Mouse (Mus musculus) stomach, embryonic 16.5 days (tissue): ENCODE results near the gene Cul9. TPM values are rescaled to one million over a fixed set of nuclear protein-coding genes. Genes with fewer than 3 reads are reported as not detected.
"Not testable (repeated sequence)": the region's sequence is repeated elsewhere in the genome, so short reads cannot be mapped to it uniquely, and the experiment has no call there.

Experiments
- ATAC-seq: fragments of 200-750 bp; cut with Nextera tagmentation; 2 replicates; pipeline ENCODE4 v1.8.0; 2017; ENCODE audit warnings: moderate number of reproducible peaks, moderate TSS enrichment; ENCODE audit not compliant: insufficient read depth, low FRiP score
- H3K27ac ChIP-seq: fragments of 300-500 bp; sonication (generic); 2 replicates; pipeline ENCODE4 v1.5.1; 2014; ENCODE audit warnings: low read length
- H3K27me3 ChIP-seq: fragments of 300-500 bp; sonication (generic); 2 replicates; pipeline ENCODE4 v1.6.1; 2014; ENCODE audit warnings: low read length, control low read depth, mixed read lengths; ENCODE audit not compliant: control insufficient read depth, insufficient read depth
- H3K36me3 ChIP-seq: fragments of 300-500 bp; sonication (generic); 2 replicates; pipeline ENCODE4 v1.6.1; 2014; ENCODE audit warnings: low read length; ENCODE audit not compliant: control insufficient read depth, insufficient read depth
- H3K4me1 ChIP-seq: fragments of 300-500 bp; sonication (generic); 2 replicates; pipeline ENCODE4 v1.6.1; 2014; ENCODE audit warnings: low read length, control low read depth, mixed read lengths; ENCODE audit not compliant: control insufficient read depth, insufficient read depth
- H3K4me2 ChIP-seq: fragments of 300-500 bp; sonication (generic); 2 replicates; pipeline ENCODE4 v1.6.1; 2014; ENCODE audit warnings: low read depth, low read length, mixed read lengths
- H3K4me3 ChIP-seq: fragments of 300-500 bp; sonication (generic); replicated peaks from 2 replicates; pipeline ENCODE4 v1.5.1; 2014; ENCODE audit warnings: mild to moderate bottlenecking, low read length
- H3K9ac ChIP-seq: fragments of 300-500 bp; sonication (generic); 2 replicates; pipeline ENCODE4 v1.6.1; 2014; ENCODE audit warnings: low read length
- H3K9me3 ChIP-seq: fragments of 300-500 bp; sonication (generic); replicated peaks from 2 replicates; pipeline ENCODE4 v1.6.1; 2016; ENCODE audit warnings: low read length, control low read depth; ENCODE audit not compliant: control insufficient read depth
- WGBS: fragments of 180-500 bp; shearing (Covaris S2); extraction: QIAGEN DNeasy Blood & Tissue Kit; methylation state at CpG from one replicate; pipeline ENCODE4 v1.1.7; 2014; 5-methylcytosine and 5-hydroxymethylcytosine counted together
- polyA plus RNA-seq: library from polyadenylated mRNA; unstranded; fragments of >200 nt; fragmentation: Nextera tagmentation; extraction: Ambion mirVana; gene quantifications from 2 replicates; pipeline ENCODE4 v1.2.1, GENCODE M21; 2015

Gene Cul9
- polyA plus RNA-seq, 1 experiment from 2014 or later, result 4.0 TPM

- Histone ChIP-seq H3K4me2 (no peak overlapping the region), H3K27me3 (no peaks in the 10 kb centered on the region), H3K4me1 (no peaks in the 10 kb centered on the region), H3K27ac (no peak overlapping the region), H3K36me3 (no peaks in the 10 kb centered on the region), H3K9me3 (no peaks in the 10 kb centered on the region), H3K4me3 (no peak overlapping the region), H3K9ac (no peak overlapping the region)
- WGBS, result 79% methylated on average over 14 of the region's 14 CpGs
- ATAC-seq, result no peak
Observed at GRCm38 (mm10) chr17:46503847-46504638, 42.1 kb downstream of the Cul9 start.

GRCm38 (mm10) chr17:46502775-46503174 lies 43.4 kb downstream of the Cul9 start:
- Histone ChIP-seq H3K9me3 (no peaks in the 10 kb centered on the region), H3K9ac (no peak overlapping the region), H3K27me3 (no peaks in the 10 kb centered on the region), H3K36me3 (no peaks in the 10 kb centered on the region), H3K27ac (no peak overlapping the region), H3K4me3 (no peak overlapping the region), H3K4me1 (peaks cover under 1% of the 10 kb centered on the region; the same call in 1 of the 2 replicates), H3K4me2 (no peak overlapping the region)
- no peak for ATAC-seq
- 83% methylated on average over 2 of the region's 2 CpGs for WGBS

GRCm38 (mm10) chr17:46497956-46498355 lies 48.2 kb downstream of the Cul9 start:
- H3K27me3 ChIP-seq, result no peaks in the 10 kb centered on the region
- ATAC-seq, result no peak
- H3K4me2 ChIP-seq, result 0 out of 2 replicates have a peak overlapping the region, but pooled peaks have one; percentile 88
- H3K36me3 ChIP-seq, result no peaks in the 10 kb centered on the region
- H3K4me1 ChIP-seq, result peaks cover 10% of the 10 kb centered on the region
- H3K9me3 ChIP-seq, result no peaks in the 10 kb centered on the region
- H3K27ac ChIP-seq, result peak overlapping the region; percentile 35; the same call in 1 of the 2 replicates
- H3K9ac ChIP-seq, result no peak overlapping the region
- WGBS, result 54% methylated on average over 8 of the region's 8 CpGs
- H3K4me3 ChIP-seq, result no peak overlapping the region

- Histone ChIP-seq H3K4me1 (peaks cover 10% of the 10 kb centered on the region), H3K9me3 (no peaks in the 10 kb centered on the region), H3K27me3 (no peaks in the 10 kb centered on the region), H3K4me2 (peak within 1 kb of the TSS; percentile 88), H3K36me3 (no peaks in the 10 kb centered on the region), H3K9ac (peak within 1 kb of the TSS; percentile 81), H3K4me3 (peak within 1 kb of the TSS; percentile 67), H3K27ac (peak within 1 kb of the TSS; percentile 9; the same call in 1 of the 2 replicates)
- ATAC-seq, result peak; percentile 95
- WGBS, result under 1% methylated on average over 44 of the region's 44 CpGs
Observed at GRCm38 (mm10) chr17:46496623-46497434, 49.4 kb downstream of the Cul9 start, which contains the start of gene Dnph1. Gene Dnph1 (plus strand): TSS chr17:46496711.

GRCm38 (mm10) chr17:46496081-46496480 lies 50.1 kb downstream of the Cul9 start:
- not testable (repeated sequence) for H3K4me3 ChIP-seq, ATAC-seq
- H3K4me2 ChIP-seq, result peak overlapping the region; percentile 88; the same call in 1 of the 2 replicates

GRCm38 (mm10) chr17:46495486-46495885 lies 50.7 kb downstream of the Cul9 start:
- Histone ChIP-seq H3K27ac (no peak overlapping the region), H3K27me3 (no peaks in the 10 kb centered on the region), H3K4me3 (no peak overlapping the region), H3K36me3 (no peaks in the 10 kb centered on the region), H3K4me1 (peaks cover 10% of the 10 kb centered on the region), H3K9ac (no peak overlapping the region), H3K9me3 (no peaks in the 10 kb centered on the region), H3K4me2 (no peak overlapping the region)
- no peak for ATAC-seq
- WGBS, result 78% methylated on average over 5 of the region's 5 CpGs

More at GRCm38 (mm10) chr17:46496081-46496480, 50.1 kb downstream of the Cul9 start:
- not testable (repeated sequence) for H3K4me1 ChIP-seq, H3K27me3 ChIP-seq, H3K9ac ChIP-seq, H3K9me3 ChIP-seq, H3K27ac ChIP-seq, H3K36me3 ChIP-seq

- no peaks in the 10 kb centered on the region for H3K9me3 ChIP-seq
- H3K27me3 ChIP-seq, result peaks cover 58% of the 10 kb centered on the region
- peak within 1 kb of the TSS; percentile 55 for H3K4me2 ChIP-seq
- H3K9ac ChIP-seq, result peak within 1 kb of the TSS; percentile 54; the same call in 1 of the 2 replicates
- H3K4me1 ChIP-seq, result peaks cover 6% of the 10 kb centered on the region
- no peak within 1 kb of the TSS for H3K27ac ChIP-seq
- under 1% methylated on average over 43 of the region's 49 CpGs for WGBS
- ATAC-seq, result no peak
- H3K36me3 ChIP-seq, result no peaks in the 10 kb centered on the region
- peak within 1 kb of the TSS; percentile 41 for H3K4me3 ChIP-seq
Observed at GRCm38 (mm10) chr17:46487431-46487830, 58.8 kb downstream of the Cul9 start, which contains the start of gene Ttbk1. Gene Ttbk1 (minus strand): TSS chr17:46487675.

GRCm38 (mm10) chr17:46486995-46487394 lies 59.2 kb downstream of the Cul9 start:
- H3K4me3 ChIP-seq, result peak overlapping the region; percentile 41
- H3K36me3 ChIP-seq, result no peaks in the 10 kb centered on the region
- no peaks in the 10 kb centered on the region for H3K9me3 ChIP-seq
- H3K27ac ChIP-seq, result no peak overlapping the region
- peak; percentile 9; the same call in 1 of the 2 replicates for ATAC-seq
- peaks cover 58% of the 10 kb centered on the region for H3K27me3 ChIP-seq
- WGBS, result 5% methylated on average over 17 of the region's 22 CpGs
- H3K4me1 ChIP-seq, result peaks cover 6% of the 10 kb centered on the region
- H3K9ac ChIP-seq, result peak overlapping the region; percentile 54; the same call in 1 of the 2 replicates
- peak overlapping the region; percentile 55 for H3K4me2 ChIP-seq
